Mouse (Mus musculus) urinary bladder, postnatal 25 days (tissue): ENCODE data around the gene Cdk7.
"Not testable (repeated sequence)": the region's sequence is repeated elsewhere in the genome, so short reads cannot be mapped to it uniquely, and the experiment has no call there.

Source experiments
- DNase-seq: peaks from one replicate; pipeline ENCODE4 v3.0.0; 2022; ENCODE audit warnings: low spot score

The Cdk7 gene

GRCm38 (mm10) chr13:100730861-100731176, at the start of gene Cdk7:
Cdk7 (minus strand) TSS chr13:100730939.
- DNase-seq = peak; percentile 88

GRCm38 (mm10) chr13:100777491-100777890, 46.8 kb upstream of the Cdk7 start:
- no peak for DNase-seq

- DNase-seq = no peak
These were observed 46.0 kb upstream of the Cdk7 start for GRCm38 (mm10) chr13:100776710-100777109.

- DNase-seq = no peak
These were observed 45.3 kb upstream of the Cdk7 start for GRCm38 (mm10) chr13:100776056-100776419.

GRCm38 (mm10) chr13:100775252-100776055, 44.7 kb upstream of the Cdk7 start, which contains the start of gene Cenph:
Cenph (minus strand) TSS chr13:100775899.
- DNase-seq = peak; percentile 77

- no peak for DNase-seq
These were observed 44.0 kb upstream of the Cdk7 start for GRCm38 (mm10) chr13:100774704-100775103.

- no peak for DNase-seq
These were observed 24.6 kb upstream of the Cdk7 start for GRCm38 (mm10) chr13:100755329-100755728.

GRCm38 (mm10) chr13:100754186-100754585, 23.4 kb upstream of the Cdk7 start:
- DNase-seq = no peak

GRCm38 (mm10) chr13:100753011-100753410, 22.3 kb upstream of the Cdk7 start:
- no peak for DNase-seq

- DNase-seq = no peak
These were observed 21.8 kb upstream of the Cdk7 start for GRCm38 (mm10) chr13:100752529-100752928.

- DNase-seq = no peak
These were observed 20.7 kb upstream of the Cdk7 start for GRCm38 (mm10) chr13:100751402-100751801.

- DNase-seq = no peak
These were observed 20.1 kb upstream of the Cdk7 start for GRCm38 (mm10) chr13:100750799-100751198.

GRCm38 (mm10) chr13:100748638-100749037, 17.9 kb upstream of the Cdk7 start:
- DNase-seq = no peak

GRCm38 (mm10) chr13:100746090-100746489, 15.4 kb upstream of the Cdk7 start:
- DNase-seq = no peak

GRCm38 (mm10) chr13:100744036-100744744, 13.5 kb upstream of the Cdk7 start, which contains the start of gene Mrps36:
Mrps36 (minus strand) TSS chr13:100744659.
- peak; percentile 89 for DNase-seq

- no peak for DNase-seq
These were observed 12.8 kb upstream of the Cdk7 start for GRCm38 (mm10) chr13:100743346-100744035.

GRCm38 (mm10) chr13:100742831-100743230, 12.1 kb upstream of the Cdk7 start:
- no peak for DNase-seq

GRCm38 (mm10) chr13:100732756-100733155, 2.0 kb upstream of the Cdk7 start:
- no peak for DNase-seq

GRCm38 (mm10) chr13:100731462-100732046, 815 bp upstream of the Cdk7 start:
- DNase-seq = not testable (repeated sequence)

- DNase-seq = peak; percentile 10
These were observed 432 bp downstream of the Cdk7 start for GRCm38 (mm10) chr13:100730153-100730860.

GRCm38 (mm10) chr13:100728530-100728929, 2.2 kb downstream of the Cdk7 start:
- not testable (repeated sequence) for DNase-seq

GRCm38 (mm10) chr13:100728086-100728485, 2.7 kb downstream of the Cdk7 start:
- no peak for DNase-seq
